Mouse (Mus musculus) stomach, postnatal 0 days (tissue): Measurements from ENCODE around the gene Armc3.

Experiments used
- CTCF ChIP-seq: IDR thresholded peaks from 2 replicates; pipeline ENCODE4 v1.5.1; 2016; ENCODE audit warnings: antibody characterized with exemption, low read depth, mild to moderate bottlenecking, moderate library complexity
- EP300 ChIP-seq: optimal IDR thresholded peaks from 2 replicates; pipeline ENCODE3; 2016; ENCODE audit warnings: antibody characterized with exemption

- no peak for TF ChIP-seq CTCF
- TF ChIP-seq EP300 = no peak
Measured at GRCm38 (mm10) chr2:19201682-19202081, 2.6 kb downstream of the Armc3 start.
